Mouse (Mus musculus): Measurements from ENCODE around the gene Tspo2. TPM values are rescaled to one million over a fixed set of nuclear protein-coding genes. Genes with fewer than 3 reads are reported as not detected.

Gene Tspo2
- total RNA-seq, 2 experiments from 2014 or later, result 0.79 TPM; not detected in 1

GRCm38 (mm10) chr17:48451753-48452444 is 577 bp upstream of the Tspo2 start:
- DNase-seq (ENCODE audit: low spot score in 2 of 2), result no peak

- no peak for DNase-seq (ENCODE audit: low spot score in 2 of 2)
Observed at GRCm38 (mm10) chr17:48450666-48451352, 513 bp downstream of the Tspo2 start.

DNA sequence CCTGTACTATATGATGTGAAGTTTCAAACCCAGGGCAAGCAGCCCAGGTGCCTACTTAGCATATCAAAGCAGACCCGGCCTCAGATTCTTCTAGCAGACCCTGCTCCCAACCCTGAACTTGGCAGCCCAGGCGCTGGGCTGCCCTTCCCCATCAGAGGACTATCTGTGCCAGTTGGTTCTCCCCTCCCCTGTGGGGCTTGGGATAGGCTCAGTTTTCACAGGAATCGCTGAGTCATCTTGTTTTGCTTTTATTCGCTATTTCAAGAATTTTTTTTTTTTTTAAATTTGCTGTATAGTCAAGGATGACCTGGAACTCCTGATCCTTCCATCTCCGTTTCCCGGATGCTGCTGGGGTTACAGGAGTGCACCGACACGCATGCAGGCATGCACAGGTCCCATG is 3.6 kb downstream of the Tspo2 start:
- no peak for DNase-seq (ENCODE audit: low spot score in 2 of 2)

DNA sequence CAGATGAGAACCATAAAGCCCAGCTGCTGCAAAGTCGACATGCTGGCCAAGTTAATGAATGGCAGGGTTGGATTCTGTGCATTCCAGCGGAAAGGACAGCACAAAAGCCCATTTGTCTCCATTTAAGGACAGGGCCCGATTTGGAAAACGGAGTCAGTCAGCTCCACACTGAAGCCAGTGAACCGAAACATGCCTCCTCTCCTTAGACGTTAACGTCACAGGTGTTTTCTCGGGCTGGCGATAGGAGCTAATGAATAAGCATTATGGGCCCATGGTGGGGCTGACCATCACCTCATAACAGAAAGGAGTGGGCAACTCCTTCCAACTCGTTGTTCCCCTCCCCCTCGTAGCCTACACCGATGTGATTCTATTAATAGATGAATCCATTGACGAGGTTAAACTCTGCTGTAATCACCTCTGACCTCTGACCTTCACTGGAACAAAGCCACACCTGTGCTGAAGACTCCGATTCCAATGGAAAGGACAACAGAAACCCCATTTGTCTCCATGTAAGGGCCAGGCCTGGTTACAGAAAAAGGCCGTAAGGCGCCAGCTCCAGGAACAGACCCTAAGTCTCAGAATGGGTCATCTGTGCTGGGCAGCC is 7.7 kb downstream of the Tspo2 start:
- no peak for DNase-seq (ENCODE audit: low spot score in 2 of 2)

DNA sequence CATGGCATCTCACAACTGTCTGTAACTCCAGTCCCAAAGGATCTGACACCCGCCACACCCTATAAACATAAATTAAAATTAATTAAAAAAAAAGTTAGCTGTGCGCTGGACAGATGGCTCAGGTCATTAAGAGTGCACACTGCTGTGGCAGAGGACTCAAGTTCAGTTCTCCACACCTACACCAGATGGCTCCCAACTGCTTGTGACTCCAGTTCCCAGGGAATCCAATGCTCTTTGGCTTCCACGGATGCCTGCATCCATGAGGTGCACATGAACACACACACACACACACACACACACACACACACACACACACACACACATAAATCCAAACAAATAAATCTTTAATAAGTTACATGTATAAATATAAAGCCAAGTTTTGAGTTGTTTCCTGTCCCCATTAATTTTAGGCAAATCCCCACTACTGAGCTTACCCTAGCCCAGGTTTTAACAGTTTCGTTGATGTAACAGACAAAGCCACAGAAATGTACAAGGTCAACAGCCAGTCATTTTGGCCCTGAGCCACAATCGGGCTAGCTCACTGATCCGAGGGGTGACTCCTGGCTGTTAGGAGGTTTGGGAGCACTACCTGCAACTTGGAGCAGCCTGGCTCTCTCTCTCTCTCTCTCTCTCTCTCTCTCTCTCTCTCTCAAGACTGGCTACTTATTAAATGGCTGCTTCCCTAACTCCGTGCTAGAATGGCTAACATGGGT is 8.4 kb downstream of the Tspo2 start:
- no peak for DNase-seq (ENCODE audit: low spot score in 2 of 2)

GRCm38 (mm10) chr17:48437421-48437911 is 13.9 kb downstream of the Tspo2 start:
- no peak for DNase-seq (ENCODE audit: low spot score in 2 of 2)

GRCm38 (mm10) chr17:48436487-48436886 is 14.8 kb downstream of the Tspo2 start:
- no peak for DNase-seq (ENCODE audit: low spot score in 2 of 2)

DNA sequence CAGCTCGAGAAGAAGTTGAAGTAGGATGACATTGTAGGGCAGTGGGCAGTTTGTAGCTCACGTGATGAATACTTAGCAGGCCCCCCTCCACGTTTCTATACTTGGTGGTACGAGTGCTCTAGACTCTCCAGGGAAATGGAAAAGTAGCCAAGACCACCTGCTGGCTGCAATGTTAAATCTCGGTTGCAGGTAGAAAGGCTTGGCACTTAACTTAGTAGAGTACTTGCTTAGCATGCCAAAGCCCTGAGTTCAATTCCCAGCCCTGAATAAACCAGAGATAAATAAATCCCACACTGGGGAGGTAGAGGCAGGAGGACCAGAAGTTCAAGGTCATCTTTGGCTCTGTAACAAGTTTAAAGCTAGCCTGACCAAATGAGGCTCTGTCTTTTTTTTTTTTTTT is 16.8 kb downstream of the Tspo2 start:
- DNase-seq (ENCODE audit: low spot score in 2 of 2), result no peak

DNA sequence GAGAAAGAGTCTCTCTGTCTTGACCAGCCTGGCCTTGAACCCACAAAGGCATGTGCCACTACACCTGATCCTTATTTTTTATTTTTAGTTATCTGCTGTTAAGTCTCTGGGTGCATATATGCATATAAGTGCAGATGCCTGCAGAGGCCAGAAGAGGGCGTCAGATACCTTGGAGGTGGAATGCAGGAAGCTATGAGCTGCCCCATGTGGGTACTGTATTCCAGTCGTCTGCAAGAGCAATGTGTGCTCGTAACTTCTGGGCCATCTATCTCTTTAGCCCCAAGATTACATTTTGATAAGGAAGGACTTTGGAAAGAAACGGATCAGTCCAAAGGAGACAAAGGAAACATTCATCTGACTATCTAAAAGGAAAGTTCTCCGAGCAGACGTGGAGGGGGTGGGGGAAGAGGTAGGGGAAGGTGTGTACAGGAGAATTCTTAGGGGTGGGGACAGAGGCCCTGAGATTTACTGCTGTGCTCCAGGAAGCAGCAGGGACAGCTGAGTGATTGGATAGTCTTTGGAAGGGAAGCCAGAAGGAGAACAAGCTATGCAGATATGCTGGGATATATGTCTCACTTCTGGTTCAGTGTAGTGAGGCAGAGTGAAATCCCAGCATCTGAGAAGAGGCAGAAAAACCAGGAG is 17.5 kb downstream of the Tspo2 start:
- DNase-seq (ENCODE audit: low spot score in 2 of 2), result no peak

DNA sequence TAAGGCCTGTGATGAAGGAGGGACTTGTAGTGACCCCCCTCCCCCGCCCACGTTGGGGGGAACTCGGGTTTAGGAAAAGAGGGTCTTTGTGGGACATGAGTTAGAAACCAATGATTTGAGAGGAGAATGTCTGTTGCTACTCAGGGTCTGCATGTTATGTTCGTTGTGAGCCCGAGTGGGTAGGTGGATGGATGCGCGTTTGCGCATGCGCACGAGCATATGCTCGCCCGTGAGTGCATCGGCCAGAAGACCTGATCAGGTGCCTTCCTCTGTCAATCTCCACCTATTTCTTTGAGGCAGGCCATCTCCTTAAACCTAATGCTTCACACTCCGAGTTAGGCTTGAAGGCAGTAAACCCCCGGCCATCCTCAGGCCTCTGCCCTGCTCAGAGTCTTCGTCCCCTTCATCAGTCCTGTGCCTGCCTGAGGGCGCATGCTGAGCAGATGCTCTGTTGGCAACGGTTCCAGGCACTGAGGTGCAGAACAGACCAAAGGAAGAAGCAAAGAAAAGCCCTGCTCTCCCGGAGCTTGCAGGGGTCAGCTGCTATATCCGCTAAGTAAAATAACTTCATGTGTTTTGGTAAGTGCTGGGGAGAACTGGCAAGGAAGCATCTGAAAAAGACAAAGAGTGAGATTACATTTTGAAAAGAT is 18.2 kb downstream of the Tspo2 start:
- no peak for DNase-seq (ENCODE audit: low spot score in 2 of 2)

GRCm38 (mm10) chr17:48432158-48432980 is 19.0 kb downstream of the Tspo2 start, which contains the start of gene Apobec2:
TSS of gene Apobec2 (minus strand) at chr17:48432930.
- no peak for DNase-seq (ENCODE audit: low spot score in 2 of 2)

DNA sequence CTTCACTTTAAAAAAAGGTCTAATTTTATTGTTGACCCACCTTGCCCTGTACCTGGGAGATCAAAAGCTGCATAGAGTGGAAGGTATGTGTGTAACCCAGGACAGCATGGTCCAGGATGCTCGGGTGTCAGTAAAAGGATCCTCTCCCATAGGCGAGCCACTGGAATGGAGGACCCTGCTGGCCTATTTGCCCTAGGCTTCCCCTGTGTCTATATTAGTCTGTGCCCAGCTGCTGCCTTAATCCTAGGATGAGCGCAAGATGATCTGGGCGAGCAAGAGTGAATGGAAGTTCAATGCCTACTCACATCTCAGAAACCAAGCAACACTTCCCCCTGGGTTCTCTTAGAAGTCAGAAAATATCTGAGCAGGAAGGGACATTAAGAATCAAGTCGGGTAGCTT is 20.3 kb downstream of the Tspo2 start:
- no peak for DNase-seq (ENCODE audit: low spot score in 2 of 2)

DNA sequence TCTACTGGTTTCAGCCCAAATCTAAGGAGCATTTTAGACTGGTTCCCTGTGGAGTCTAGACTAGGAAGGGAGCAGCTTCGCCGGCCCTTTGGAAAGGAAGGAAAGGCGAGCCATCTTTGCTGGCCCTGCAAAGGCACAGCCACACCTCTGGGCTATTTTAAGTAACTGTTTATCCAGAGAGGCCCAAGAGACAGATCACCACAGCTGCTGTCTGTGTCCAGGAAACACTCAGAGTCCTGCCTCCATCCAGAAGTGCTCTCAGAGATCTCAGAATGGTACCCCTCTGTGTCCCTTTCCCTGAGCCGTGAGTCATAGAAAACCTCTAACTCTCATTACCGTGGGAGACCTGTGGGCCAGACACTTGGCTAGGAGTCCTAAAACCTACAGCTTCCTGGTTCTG is 20.9 kb downstream of the Tspo2 start:
- DNase-seq (ENCODE audit: low spot score in 2 of 2), result no peak

- DNase-seq (ENCODE audit: low spot score in 2 of 2), result no peak
Observed at GRCm38 (mm10) chr17:48427852-48428530, 23.3 kb downstream of the Tspo2 start.

- no peak for DNase-seq (ENCODE audit: low spot score in 2 of 2)
Observed at GRCm38 (mm10) chr17:48426991-48427750, 24.2 kb downstream of the Tspo2 start.

GRCm38 (mm10) chr17:48425823-48426612 is 25.3 kb downstream of the Tspo2 start:
- no peak for DNase-seq (ENCODE audit: low spot score in 2 of 2)

DNA sequence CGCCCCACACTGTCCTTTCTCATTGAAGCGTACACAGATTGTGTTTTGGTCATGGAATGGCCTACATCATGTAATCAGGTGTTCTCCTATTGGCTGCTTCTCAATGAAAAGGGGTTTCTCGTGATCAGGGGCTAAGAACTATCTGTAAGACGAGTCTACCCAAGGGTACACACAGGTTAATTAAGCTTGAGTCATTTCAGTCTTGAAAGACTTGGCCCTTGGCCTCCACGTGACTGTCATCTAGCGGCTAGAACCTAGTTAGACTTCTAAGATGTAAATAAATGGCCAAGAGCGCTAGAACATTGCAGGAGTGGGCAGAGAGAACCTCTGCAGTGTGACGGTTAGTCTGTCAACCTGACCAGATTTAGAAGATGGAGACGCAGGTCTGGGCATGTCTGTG is 27.1 kb downstream of the Tspo2 start:
- no peak for DNase-seq (ENCODE audit: low spot score in 2 of 2)

GRCm38 (mm10) chr17:48419571-48419970 is 31.8 kb downstream of the Tspo2 start:
- no peak for DNase-seq (ENCODE audit: low spot score in 2 of 2)
